Mouse (Mus musculus): Measurements from ENCODE around the gene Fem1b.
A peak's percentile ranks its signal among the peaks of the same experiment; 100 is the strongest.

- TF ChIP-seq CTCF (IDR thresholded peaks at IDR 0.05; ENCODE audit: low read depth, low read length) (no peak), POLR2A (IDR thresholded peaks at IDR 0.05; ENCODE audit: insufficient read depth, low read length) (peak; percentile 50), EP300 (IDR thresholded peaks at IDR 0.05; ENCODE audit: insufficient read depth, low read depth, low read length) (0 out of 2 replicates have a peak, but pooled peaks have one; percentile 11)
Observed at GRCm38 (mm10) chr9:62825791-62826393, 14.2 kb upstream of the Fem1b start.
